Mouse (Mus musculus) heart, postnatal 36 days (tissue): ENCODE measurements around the gene Rbm45. TPM values are rescaled to one million over a fixed set of nuclear protein-coding genes. Genes with fewer than 3 reads are reported as not detected.
A peak's percentile ranks its signal among the peaks of the same experiment; 100 is the strongest.

Source experiments
- DNase-seq, 2 experiments: peaks; one replicate each; pipeline ENCODE4 v3.0.0; 2021 to 2022
- intact Hi-C: fragments of 180-260 bp; cut with DNase I; formaldehyde crosslinking; loops from one replicate; pipeline ENCODE4 v1.15.1; 2025
- total RNA-seq, 2 experiments: library from RNA; stranded (reverse); gene quantifications; 2 replicates each; pipeline ENCODE4 v1.2.3; 2021

Gene Rbm45
- total RNA-seq = 10 to 100 TPM; 21.0 to 21.3 TPM

DNA sequence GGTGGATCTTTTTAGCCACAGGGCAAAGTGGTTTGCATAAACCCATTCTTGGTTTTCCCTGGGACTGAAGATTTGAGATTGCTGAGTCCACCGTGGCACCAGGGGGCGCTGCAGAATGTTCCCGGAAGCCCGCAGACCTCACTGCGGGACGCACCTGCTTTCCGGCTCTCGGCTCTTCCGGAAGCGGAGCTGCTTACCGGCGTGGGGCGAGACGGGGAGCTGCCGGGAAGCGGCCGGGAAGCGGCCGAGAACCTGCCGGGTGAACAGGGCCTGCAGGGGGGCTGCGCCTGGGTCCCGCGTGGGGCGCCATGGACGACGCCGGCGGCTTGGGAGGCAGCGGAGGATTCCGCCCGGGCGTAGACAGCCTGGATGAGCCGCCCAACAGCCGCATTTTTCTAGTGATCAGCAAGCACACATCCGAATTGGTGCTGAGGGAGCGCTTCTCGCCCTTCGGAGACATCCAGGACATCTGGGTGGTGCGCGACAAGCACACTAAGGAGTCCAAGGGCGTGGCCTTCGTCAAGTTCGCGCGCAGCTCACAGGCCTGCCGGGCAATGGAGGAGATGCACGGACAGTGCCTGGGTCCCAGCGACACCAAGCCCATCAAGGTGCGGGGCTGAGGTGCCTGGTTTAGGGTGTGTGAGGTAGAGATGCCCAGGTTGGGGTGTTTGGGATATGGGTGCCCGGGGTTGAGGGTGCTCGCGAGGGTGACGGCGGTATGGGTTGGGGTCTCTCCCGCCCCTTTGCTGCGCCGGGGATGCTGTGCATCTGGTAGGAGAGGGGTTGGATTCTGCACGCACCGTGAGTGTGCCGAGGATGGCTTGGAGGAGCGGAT lies at the start of gene Rbm45:
TSS of gene Rbm45 (plus strand) at position 164 of the 835 bp plus-strand sequence.
- peak; percentile 87 to 92 for DNase-seq
- intact Hi-C loops = loop anchor here (1.0 kb wide), 1 partner anchor 36 kb away; the partner anchor contains the start of gene Osbpl6

DNA sequence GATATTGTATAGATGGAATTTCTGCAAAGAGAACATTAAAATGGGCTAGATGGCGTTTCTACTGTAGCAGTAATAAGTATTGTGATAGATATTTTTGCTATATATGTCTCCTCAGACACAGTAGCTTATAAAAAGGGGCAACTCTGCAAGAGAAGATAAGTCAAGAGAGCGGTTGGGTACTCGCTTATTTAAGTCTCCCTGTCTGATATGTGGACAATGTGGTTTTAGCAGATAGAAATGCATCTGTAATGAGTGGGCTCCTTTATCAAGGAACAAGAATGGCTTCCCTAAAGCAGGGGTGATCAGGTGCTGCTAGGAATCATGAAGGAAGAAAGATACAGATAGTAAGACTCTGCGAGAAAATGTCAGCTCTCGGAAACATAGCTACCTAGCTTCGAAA lies 49.4 kb upstream of the Rbm45 start:
- intact Hi-C loops = no loop called here
- no peak for DNase-seq

DNA sequence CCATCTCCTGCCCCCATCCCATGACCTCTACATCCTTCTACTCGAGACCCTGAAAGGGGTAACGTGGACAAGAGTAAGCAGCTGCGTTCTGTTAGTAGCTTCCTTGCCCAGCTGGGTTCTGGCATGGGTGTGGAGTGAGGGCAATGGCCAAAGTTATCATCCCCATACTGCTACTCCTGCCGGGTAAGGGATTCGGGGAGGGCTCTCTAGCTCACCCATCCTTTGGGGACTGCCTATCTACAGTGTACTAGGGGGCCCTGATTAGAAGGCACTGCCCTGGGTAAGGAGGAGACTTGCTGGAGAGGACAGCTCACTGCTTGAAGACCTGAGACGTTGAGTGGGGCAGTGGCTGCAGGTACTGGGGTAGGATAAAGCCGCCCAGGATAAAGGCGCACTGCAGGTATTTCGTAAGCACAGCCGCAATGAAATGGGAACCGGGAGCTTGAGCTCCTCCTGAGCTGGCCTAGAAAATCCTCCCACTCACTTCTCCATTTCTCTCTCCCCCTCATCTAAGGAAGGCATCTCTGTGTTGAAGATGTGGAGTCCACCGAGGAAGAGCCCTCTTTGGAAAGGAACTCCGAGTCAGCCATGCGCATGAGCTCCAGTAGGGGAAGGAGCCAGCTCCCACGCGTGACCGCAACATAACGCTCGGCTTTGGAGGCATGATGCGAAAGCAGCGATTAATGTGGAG lies 46.5 kb upstream of the Rbm45 start:
- DNase-seq = no peak

DNA sequence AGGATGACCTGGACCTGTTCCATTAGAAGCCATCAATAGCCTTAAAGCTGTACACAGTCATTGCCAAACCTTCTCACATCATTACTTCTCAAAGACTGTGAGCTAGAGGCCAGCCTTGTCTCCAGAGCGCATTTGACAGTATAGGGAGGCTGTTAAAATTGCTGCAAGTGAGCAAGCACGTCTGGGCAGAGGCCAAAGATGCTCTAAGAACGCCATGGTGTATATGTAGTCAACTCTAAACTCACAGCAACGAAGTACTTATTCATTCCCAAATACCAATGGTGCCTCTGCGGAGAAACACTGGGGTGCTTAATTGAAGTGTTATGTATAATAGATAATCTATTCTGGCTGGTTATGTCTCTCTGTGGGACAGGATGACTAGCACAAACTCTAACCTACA lies 45.3 kb upstream of the Rbm45 start:
- intact Hi-C loops = no loop called here
- no peak for DNase-seq

More for the DNA sequence above, 46.5 kb upstream of the Rbm45 start:
- intact Hi-C loops = no loop called here

DNA sequence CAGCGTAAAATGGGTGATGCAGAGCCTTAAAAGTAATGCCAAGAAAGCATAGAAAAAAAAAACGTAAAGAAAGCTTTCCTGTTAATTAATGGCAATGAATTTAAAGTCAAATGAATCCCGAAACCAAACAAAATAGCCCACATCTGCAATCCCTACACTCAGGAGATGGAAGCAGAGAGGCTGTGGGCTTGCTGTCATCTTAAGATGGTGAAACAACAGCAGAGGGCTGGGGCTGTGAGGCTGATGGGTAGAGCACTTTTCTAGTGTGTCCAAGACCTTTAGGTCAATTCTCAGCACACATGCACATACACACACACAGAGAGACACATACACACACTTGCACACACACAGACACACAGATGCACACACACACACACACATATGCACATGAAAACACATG lies 43.6 kb upstream of the Rbm45 start:
- DNase-seq = no peak
- intact Hi-C loops = no loop called here

DNA sequence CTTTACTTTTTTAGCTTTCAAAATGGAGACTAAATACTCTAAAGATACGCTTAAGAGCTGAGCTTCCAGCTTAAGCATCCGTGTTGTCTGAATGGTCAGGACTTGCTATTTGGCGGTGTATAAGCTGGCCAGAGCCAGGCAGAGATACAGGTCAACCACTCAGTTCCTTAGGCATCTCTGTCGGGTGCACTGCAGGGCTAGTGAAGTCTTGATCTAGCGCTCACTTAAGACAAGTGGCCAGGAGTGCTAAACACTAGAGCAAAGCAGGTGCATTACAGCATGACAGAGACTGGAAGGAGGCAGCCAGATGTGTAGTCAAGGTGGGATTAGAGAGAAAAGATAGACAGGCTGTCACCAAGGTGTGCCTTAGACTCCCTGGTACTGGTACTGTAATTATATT lies 39.7 kb upstream of the Rbm45 start:
- no peak for DNase-seq
- intact Hi-C loops = no loop called here

DNA sequence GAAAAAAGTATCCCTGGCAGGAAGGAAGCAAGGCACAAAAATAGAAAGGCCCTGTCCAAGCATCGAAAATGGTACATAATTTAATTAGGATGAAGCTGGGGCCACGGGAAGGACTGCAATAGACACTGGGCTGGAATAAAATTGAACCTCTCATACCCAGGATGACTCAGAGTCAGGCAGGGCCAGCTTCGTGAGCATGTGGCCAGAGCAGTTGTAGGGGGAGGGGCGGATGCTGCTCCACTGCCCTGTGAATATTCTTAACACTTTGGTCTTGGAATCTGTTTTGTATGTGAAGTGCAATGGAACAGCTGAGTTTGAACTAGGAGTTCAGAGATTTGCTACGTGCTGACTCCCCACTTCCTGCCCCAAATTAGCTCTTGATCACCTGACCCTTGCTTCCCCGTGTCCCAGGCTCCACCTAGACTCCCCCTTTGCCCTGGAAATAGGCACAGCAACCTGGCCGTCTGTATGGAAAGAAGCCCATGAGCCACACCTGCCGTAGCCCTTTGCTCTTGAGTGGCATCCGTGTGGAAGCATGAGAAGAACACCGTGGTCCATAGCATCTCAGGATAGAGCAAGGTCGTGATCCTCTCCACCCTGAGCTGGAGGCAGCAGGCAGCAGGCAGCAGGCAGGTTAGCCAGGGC lies 37.5 kb upstream of the Rbm45 start:
- intact Hi-C loops = no loop called here
- DNase-seq = no peak

DNA sequence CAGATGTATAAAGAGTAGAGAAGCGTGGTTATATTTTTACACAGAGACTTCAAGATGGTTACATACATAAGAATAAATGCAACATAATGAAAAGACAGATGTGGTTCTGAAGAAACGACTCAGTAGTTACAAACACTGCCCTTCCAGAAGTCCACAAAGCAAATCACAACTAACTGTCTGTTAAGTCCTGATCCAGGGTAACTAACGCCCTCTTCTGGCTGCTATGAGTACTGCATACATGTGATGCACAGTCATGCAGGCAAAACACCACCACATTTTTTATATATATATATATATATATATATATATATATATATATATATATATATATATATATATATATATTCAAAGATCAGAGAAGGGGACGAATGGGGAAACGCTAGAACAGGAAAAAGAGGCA lies 35.2 kb upstream of the Rbm45 start:
- intact Hi-C loops = no loop called here
- DNase-seq = no peak

DNA sequence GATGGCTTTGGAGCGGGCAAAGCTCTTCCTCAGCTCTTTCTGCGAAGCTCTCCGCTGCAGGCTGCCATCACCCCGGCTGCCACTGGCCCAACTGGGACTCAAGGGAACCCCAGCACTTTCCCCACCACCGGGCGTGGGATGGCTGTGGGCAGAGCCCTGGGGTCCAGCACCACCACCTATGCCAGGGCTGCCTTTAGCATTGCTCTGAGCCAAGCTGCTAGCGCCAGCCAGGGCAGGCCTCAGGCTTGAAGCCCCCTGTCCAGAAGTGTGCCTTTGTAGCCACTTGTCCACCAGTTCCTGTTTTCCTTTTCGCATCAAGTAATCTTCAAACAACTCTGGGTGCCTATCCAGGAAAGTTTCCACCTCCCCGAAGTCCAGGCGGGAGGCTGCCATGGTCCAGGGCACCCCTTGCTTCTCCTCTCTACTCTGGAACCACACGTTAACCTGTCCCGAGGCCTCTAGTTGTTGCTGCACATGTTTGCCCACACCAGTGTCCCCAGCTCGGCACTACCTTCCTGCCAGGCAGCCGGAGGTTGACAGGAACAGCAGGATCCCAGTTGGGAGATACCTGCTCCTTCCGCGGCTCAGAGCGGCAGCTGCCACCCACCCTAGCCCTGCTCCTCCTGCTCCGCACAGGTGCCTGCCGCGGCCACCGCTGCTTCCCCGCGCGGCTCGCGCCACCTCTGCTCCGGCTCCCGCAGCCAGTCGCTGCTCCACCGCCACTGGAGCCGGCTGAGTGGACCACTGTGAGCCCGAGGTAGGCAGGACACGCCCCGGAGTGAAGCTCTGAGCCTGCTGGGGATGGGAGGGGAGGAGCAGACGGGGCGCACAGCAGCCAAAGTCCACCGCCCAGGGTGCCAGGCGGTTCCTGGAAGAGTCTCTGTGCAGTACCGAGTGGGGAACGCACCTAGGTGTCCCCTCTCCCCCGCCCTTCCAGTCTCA lies 31.3 kb upstream of the Rbm45 start, which contains the start of gene Pde11a:
TSS of gene Pde11a (minus strand) at position 560 of the 942 bp plus-strand sequence.
- DNase-seq = peak; percentile 2 to 9
- intact Hi-C loops = no loop called here

DNA sequence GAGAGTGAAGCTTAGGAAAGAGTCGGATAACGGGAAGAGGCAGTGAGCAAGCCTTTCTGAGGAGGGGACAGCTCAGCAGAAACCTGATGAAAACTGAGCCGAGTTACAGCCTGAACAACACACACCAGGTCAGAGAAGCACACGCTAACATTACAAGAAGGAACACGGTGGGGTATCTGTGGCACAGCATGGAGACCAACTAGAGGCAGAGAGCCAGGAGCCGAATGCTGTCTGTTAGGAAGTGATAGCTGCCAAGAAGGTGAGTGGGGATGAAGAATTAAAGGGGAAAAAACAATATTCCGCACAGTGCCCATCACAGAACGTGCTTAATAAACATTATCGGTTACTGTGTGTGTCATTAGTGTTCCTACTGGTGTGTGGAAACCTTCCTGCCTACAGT lies 27.6 kb upstream of the Rbm45 start:
- intact Hi-C loops = no loop called here
- DNase-seq = no peak

DNA sequence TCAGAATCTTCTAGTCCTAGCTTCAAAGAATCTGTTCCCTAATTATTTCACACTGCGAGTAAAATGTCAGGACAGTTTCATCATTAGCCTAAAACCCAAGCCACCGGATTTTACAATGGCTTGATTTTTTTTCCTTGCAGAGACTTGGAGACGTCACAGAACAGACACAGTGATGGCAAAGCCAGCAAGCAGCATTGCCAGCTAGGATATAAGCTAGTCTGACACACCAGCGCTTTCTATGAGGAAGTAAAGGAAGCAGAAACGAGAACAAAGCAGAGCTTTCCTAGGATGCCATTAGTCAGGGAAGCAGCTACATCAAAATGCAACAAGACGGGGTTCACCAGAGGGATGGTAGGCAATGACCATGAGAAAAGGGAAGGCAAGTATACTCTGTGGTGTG lies 21.9 kb upstream of the Rbm45 start:
- no peak for DNase-seq
- intact Hi-C loops = no loop called here

DNA sequence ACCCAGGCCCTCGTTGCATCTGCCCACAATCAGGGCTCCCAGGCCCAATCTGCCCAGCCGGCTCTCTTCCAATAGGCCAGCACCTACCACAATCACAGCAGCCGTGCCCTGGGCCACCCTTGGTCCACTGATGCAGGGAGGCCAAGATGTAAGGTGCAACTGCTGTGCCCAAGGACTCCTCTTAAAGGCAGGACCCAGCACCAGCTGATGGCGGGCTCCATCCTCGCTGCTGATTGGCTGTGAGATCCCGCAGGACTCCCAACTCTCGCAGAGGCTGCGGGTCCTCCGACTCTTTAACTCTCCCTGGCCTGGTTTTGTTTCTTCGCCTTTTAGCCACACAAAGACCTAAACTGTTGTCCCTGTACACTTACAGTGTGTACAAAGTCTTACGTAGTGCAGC lies 9.6 kb upstream of the Rbm45 start, which contains the start of gene Cyct:
TSS of gene Cyct (minus strand) at position 225 of the 400 bp plus-strand sequence.
- intact Hi-C loops = loop anchor here (5.0 kb wide), 1 partner anchor 233 kb away; no protein-coding TSS in a partner anchor
- no peak for DNase-seq

DNA sequence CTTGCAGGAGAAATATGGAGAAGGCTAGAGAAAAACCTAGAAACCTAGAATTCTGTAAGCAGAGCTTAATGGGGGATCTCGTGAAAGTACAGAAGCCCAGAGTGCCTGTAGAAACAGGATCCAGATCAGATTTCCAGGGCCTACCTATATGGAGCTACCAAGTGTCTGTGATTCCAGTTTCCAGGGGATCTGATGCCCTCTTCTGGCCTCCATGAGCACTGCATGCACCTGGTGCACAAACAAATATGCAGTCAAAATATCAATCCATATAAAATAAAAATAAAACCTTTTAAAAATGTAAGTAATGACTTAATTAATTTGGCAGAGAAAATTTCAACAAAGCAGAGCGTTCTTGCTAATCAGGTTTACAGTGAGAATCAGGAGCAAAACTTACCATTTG lies 7.7 kb upstream of the Rbm45 start:
- peak in 1 of 2 experiments; percentile 20 for DNase-seq
- intact Hi-C loops = loop anchor here (1.0 to 5.0 kb wide), 2 partner anchors 108 to 235 kb away; no protein-coding TSS in a partner anchor

DNA sequence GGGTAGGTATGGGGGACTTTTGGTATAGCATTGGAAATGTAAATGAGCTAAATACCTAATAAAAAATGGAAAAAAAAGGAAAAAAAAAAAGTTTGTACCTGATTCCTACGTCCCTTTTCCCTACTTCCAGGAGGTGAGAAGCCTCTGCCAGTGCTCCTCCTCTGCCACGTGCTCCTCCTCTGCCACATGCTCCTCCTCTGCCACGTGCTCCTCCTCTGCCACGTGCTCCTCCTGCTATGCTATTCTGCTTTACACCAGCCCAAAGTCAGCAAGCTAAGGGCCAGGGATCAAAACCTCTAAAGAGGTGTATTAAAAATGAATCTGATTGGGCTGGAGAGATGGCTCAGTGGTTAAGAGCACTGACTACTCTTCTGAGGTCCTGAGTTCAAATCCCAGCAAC lies 4.0 kb upstream of the Rbm45 start:
- no peak for DNase-seq
- intact Hi-C loops = no loop called here

DNA sequence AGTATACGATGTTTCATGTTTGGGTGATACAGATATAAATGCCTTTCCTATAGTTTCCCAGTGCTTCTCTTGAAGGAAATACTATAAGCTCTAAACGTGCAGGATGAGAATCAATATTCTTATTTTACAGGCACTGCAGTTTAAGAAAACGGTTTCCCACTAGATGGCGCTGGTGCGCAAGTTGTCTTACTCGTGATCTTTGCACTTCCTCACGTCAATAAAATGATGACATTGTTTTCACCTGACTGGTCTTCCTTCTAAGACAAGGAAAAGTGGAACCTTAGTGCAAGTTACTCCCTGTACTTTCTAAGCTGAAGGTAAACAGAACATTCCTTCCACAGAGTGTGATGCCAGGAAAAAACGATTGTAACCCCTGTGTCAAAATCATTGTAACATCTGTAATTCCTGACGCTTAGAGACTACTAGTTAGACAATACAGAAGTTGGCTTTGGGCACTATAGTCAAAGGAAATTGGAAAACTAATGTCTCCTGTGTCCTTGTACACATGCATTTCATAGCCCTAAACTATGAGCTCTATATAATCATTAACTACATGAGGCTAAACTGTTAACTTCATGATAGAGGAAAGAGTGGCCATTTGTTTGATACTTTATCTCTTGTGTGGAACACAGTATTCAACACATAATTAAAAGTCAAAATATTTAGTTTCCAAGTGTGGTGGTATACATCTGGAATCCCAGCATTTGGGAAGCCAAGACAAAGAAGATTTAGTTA lies 2.4 kb upstream of the Rbm45 start:
- intact Hi-C loops = loop anchor here (1.0 kb wide), 1 partner anchor 251 kb away; no protein-coding TSS in a partner anchor
- peak; percentile 76 to 87 for DNase-seq

DNA sequence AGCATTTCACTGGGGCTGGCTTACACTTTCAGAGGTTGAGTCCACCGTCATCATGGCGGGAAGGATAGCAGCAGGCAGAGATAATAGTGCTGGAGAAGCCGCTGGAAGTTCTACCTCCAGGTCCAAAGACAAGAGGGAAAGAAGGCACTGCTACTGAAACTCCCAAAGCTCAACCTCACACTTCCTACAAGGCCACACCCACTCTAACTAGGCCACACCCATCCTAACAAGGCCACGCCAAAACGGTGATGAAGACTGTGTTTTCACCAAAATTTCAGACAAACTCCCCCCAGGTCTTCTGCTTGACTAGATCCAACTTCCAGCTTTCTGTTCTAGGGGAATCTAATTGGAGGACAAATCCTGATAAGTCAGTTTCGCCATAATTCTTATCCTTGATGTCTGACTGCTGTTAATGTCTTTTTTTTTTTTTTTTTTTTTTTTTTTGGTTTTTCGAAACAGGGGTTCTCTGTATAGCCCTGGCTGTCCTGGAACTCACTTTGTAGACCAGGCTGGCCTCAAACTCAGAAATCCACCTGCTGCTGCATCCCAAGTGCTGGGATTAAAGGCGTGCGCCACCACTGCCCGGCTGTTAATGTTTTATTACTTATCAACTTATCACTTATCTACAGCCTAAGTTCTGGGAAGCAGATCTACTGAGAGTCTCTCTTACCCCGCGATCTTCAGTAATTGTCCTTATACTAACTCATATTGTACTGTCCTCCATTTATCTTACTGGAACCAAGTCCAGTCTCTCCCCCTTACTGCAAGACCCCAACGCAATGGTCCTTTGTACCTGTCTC lies 723 bp upstream of the Rbm45 start:
- intact Hi-C loops = loop anchor here (1.0 kb wide), 1 partner anchor 37 kb away; the partner anchor contains the start of gene Osbpl6
- DNase-seq = no peak

DNA sequence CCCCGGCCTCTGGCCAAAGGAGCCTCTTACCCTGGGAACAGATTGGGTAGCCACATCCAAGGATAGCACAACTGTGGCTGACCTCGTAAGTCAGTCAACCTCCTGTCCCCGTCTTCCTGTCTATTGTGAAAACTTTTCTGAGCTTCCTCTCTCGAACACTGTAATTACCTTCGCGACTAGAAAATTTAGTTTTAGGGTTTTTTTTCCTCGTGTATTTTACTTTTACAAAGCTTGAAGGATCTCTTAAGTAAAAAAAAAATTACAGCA lies 805 bp downstream of the Rbm45 start:
- DNase-seq = no peak
- intact Hi-C loops = no loop called here

DNA sequence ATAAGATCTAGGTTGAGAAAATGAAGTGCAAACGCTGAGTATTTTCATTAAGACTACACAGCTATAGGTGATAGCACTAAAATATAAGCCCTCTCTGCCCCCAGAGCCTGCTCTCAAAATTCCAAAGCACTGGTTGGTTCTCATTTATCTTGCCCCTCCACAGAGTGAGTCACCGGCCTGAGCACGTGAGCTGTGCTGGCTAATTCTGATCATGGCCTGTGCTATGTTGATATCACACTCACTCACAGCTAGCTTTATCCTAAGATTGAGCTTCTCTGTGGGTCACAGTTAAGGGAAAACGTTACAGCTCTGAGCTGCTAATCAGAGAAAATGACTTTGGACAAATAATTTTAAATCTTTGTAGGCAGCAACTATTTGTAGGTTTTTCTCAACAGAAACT lies 2.5 kb downstream of the Rbm45 start:
- peak in 1 of 2 experiments; percentile 25 for DNase-seq
- intact Hi-C loops = no loop called here
